Mouse (Mus musculus): ENCODE measurements at regions not wholly inside any gene's neighbourhood (a gene's known extent, or its start where the extent isn't known, plus 50 kb on each side); places are given as distances from the start of the nearest gene placed in this dataset.
A peak's percentile ranks its signal among the peaks of the same experiment; 100 is the strongest.

DNA sequence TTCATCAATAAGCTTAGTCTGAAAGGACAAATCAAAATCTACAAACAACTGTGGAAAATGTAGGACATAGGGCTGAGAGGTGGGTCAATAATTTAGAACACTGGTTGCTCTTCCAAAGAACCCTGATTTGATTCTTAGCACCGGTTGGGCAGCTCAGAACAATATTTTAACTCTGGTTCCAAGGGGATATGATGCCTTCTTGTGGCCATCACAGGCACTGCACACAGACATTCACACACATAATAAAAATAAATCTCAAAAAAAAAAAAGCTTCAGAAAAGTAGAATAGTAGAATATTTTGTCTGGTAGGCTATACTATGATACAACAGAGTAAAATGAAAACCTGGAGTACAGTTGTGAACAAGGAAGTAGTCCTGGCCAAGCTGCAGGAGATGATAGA, 200.8 kb downstream of the Efcab1 start:
- Histone ChIP-seq H3K36me3 (replicated peaks in 1 of 2; ENCODE audit: control insufficient read depth in 1 of 2, insufficient read depth in 1 of 2, low read length in 1 of 2) (no peaks in the 10 kb centered on the region), H3K79me2 (replicated peaks; ENCODE audit: control insufficient read depth, extremely low read depth, insufficient read depth, poor library complexity, severe bottlenecking) (no peaks in the 10 kb centered on the region), H3K4me2 (ENCODE audit: insufficient read depth, low read depth, poor library complexity, severe bottlenecking) (no peak overlapping the region), H3K4me3 (replicated peaks in 1 of 3; ENCODE audit: low read depth in 2 of 3, low read length in 2 of 3, poor library complexity in 1 of 3) (no peak overlapping the region), H3K27ac (ENCODE audit: insufficient read depth, low read depth) (no peak overlapping the region), H3K9ac (ENCODE audit: insufficient read depth, low read depth) (no peak overlapping the region), H3K4me1 (ENCODE audit: control insufficient read depth in 1 of 2, insufficient read depth in 2 of 2) (peaks cover 0 to 4% of the 10 kb centered on the region in 2 experiments; a peak in 1 of 4 replicates), H3K9me3 (replicated peaks; ENCODE audit: low read length) (peaks cover 4% of the 10 kb centered on the region), H3K27me3 (replicated peaks) (peaks cover 1% of the 10 kb centered on the region)
- in situ Hi-C loops (cut with MboI; ENCODE audit: low pct_ligation_motif_present, low pct_unique_long_range_greater_than_20kb, low sequenced_read_pairs) (no loop called here), dilution Hi-C loops (cut with MboI; ENCODE audit: extremely low pct_ligation_motif_present, extremely low pct_unique_long_range_greater_than_20kb, low sequenced_read_pairs) (no loop called here)
- TF ChIP-seq NELFE (IDR thresholded peaks at IDR 0.05; ENCODE audit: low read depth, low read length) (no peak), ETS1 (conservative IDR thresholded peaks at IDR 0.05; ENCODE audit: low read depth, low read length) (no peak), ZKSCAN1 (IDR thresholded peaks at IDR 0.05; ENCODE audit: borderline replicate concordance, low read depth, low read length) (no peak), SIN3A (IDR thresholded peaks at IDR 0.05; ENCODE audit: low read length) (no peak), POLR2A (IDR thresholded peaks at IDR 0.05; ENCODE audit: low read depth, low read length) (no peak), RAD21 (IDR thresholded peaks at IDR 0.05; ENCODE audit: low read depth, low read length) (peak; percentile 32), SMC3 (IDR thresholded peaks at IDR 0.05; ENCODE audit: low read depth, low read length) (peak; percentile 46), CTCF (conservative IDR thresholded peaks at IDR 0.05 in 1 of 2, IDR thresholded peaks at IDR 0.05 in 1 of 2; ENCODE audit: low read depth in 2 of 2, low read length in 2 of 2) (peak in 1 of 2 experiments; percentile 52; a peak in 2 of 4 replicates), EP300 (IDR thresholded peaks at IDR 0.05; ENCODE audit: low read length) (no peak), POLR2AphosphoS2 (IDR thresholded peaks at IDR 0.05; ENCODE audit: low read depth, low read length) (no peak), RCOR1 (conservative IDR thresholded peaks at IDR 0.05; ENCODE audit: low read depth, low read length) (no peak)
- no peak for DNase-seq (ENCODE audit: extremely low read depth)

DNA sequence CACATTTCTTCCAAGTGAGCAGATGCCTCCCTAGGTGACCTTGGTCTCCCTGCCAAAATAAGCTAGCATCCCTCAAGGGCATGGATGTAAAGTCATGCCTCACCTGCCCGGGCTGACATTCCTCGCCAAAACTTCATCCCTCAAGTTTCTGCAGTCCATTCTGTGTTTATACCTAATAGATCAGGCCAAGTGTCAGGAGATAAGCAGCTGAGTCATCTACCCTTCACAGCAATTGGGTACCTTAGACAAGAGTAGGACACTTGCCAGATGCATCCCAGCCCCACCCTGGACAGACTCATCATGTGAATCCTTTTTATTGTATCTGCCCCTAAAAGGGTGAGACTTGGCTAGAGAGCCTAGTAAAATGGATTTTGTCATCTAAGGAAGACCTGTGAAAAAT, 204.1 kb upstream of the Gm21897 start:
- DNase-seq (ENCODE audit: extremely low read depth) = no peak
- H3K9ac ChIP-seq (ENCODE audit: insufficient read depth, low read depth) = no peak overlapping the region
- in situ Hi-C loops (cut with MboI; ENCODE audit: low pct_ligation_motif_present, low pct_unique_long_range_greater_than_20kb, low sequenced_read_pairs) (no loop called here), dilution Hi-C loops (cut with MboI; ENCODE audit: extremely low pct_ligation_motif_present, extremely low pct_unique_long_range_greater_than_20kb, low sequenced_read_pairs) (no loop called here)
- peaks cover 0 to 14% of the 10 kb centered on the region in 2 experiments; a peak in 1 of 4 replicates for H3K4me1 ChIP-seq (ENCODE audit: control insufficient read depth in 1 of 2, insufficient read depth in 2 of 2)
- H3K79me2 ChIP-seq (replicated peaks; ENCODE audit: control insufficient read depth, extremely low read depth, insufficient read depth, poor library complexity, severe bottlenecking) = no peaks in the 10 kb centered on the region
- H3K27me3 ChIP-seq (replicated peaks) = peaks cover 2% of the 10 kb centered on the region
- no peak overlapping the region for H3K27ac ChIP-seq (ENCODE audit: insufficient read depth, low read depth)
- H3K36me3 ChIP-seq (replicated peaks in 1 of 2; ENCODE audit: control insufficient read depth in 1 of 2, insufficient read depth in 1 of 2, low read length in 1 of 2) = no peaks in the 10 kb centered on the region
- TF ChIP-seq ZKSCAN1 (IDR thresholded peaks at IDR 0.05; ENCODE audit: borderline replicate concordance, low read depth, low read length) = no peak
- TF ChIP-seq MAZ (IDR thresholded peaks at IDR 0.05; ENCODE audit: low read depth, low read length) = no peak
- no peak for TF ChIP-seq CHD2 (IDR thresholded peaks at IDR 0.05; ENCODE audit: low read length)
- no peak for TF ChIP-seq MAX (IDR thresholded peaks at IDR 0.05; ENCODE audit: low read length)
- TF ChIP-seq ETS1 (conservative IDR thresholded peaks at IDR 0.05; ENCODE audit: low read depth, low read length) = no peak
- TF ChIP-seq HCFC1 (IDR thresholded peaks at IDR 0.05; ENCODE audit: low read depth, low read length) = no peak
- no peak for TF ChIP-seq EP300 (IDR thresholded peaks at IDR 0.05; ENCODE audit: low read length)
- no peak for TF ChIP-seq JUND (conservative IDR thresholded peaks at IDR 0.05; ENCODE audit: low read depth, low read length)
- TF ChIP-seq MXI1 (IDR thresholded peaks at IDR 0.05; ENCODE audit: low read depth, low read length) = no peak
- TF ChIP-seq UBTF (IDR thresholded peaks at IDR 0.05; ENCODE audit: low read depth, low read length) = no peak
- TF ChIP-seq MAFK (IDR thresholded peaks at IDR 0.05; ENCODE audit: insufficient replicate concordance, low read length) = no peak
- TF ChIP-seq POLR2A (IDR thresholded peaks at IDR 0.05; ENCODE audit: low read depth, low read length) = no peak
- no peak for TF ChIP-seq PAX5 (IDR thresholded peaks at IDR 0.05; ENCODE audit: low read length)
- no peak for TF ChIP-seq USF2 (conservative IDR thresholded peaks at IDR 0.05; ENCODE audit: low read depth, low read length)
- TF ChIP-seq RAD21 (IDR thresholded peaks at IDR 0.05; ENCODE audit: low read depth, low read length) = no peak
- TF ChIP-seq TCF12 (IDR thresholded peaks at IDR 0.05; ENCODE audit: low read depth, low read length) = no peak
- no peak for TF ChIP-seq ZMIZ1 (IDR thresholded peaks at IDR 0.05; ENCODE audit: low read depth, low read length)
- no peak for TF ChIP-seq SIN3A (IDR thresholded peaks at IDR 0.05; ENCODE audit: low read length)
- H3K4me3 ChIP-seq (replicated peaks in 1 of 3; ENCODE audit: low read depth in 2 of 3, low read length in 2 of 3, poor library complexity in 1 of 3) = no peak overlapping the region
- H3K9me3 ChIP-seq (replicated peaks; ENCODE audit: low read length) = no peaks in the 10 kb centered on the region
- H3K4me2 ChIP-seq (ENCODE audit: insufficient read depth, low read depth, poor library complexity, severe bottlenecking) = no peak overlapping the region

Measured in CH12.LX (cell line).